Mouse (Mus musculus) heart, embryonic 12.5 days (tissue): ENCODE results near the gene Col4a2. TPM values are rescaled to one million over a fixed set of nuclear protein-coding genes. Genes with fewer than 3 reads are reported as not detected.

Experiments used
- ATAC-seq: fragments of 200-750 bp; cut with Nextera tagmentation; 2 replicates; pipeline ENCODE4 v1.8.0; 2017; ENCODE audit warnings: moderate TSS enrichment, moderate library complexity; ENCODE audit not compliant: insufficient number of reproducible peaks, low FRiP score
- H3K27ac ChIP-seq: fragments of 300-500 bp; sonication (generic); 2 replicates; pipeline ENCODE4 v1.5.1; 2016; ENCODE audit warnings: mild to moderate bottlenecking, moderate library complexity; ENCODE audit not compliant: poor library complexity, severe bottlenecking
- H3K27me3 ChIP-seq: fragments of 300-500 bp; sonication (generic); replicated peaks from 2 replicates; pipeline ENCODE4 v1.6.1; 2016; ENCODE audit warnings: mild to moderate bottlenecking, moderate library complexity
- H3K36me3 ChIP-seq: fragments of 300-500 bp; sonication (generic); 2 replicates; pipeline ENCODE4 v1.6.1; 2016; ENCODE audit warnings: mild to moderate bottlenecking, moderate library complexity
- H3K4me1 ChIP-seq: fragments of 300-500 bp; sonication (generic); replicated peaks from 2 replicates; pipeline ENCODE4 v1.6.1; 2016; ENCODE audit warnings: mild to moderate bottlenecking
- H3K4me2 ChIP-seq: fragments of 300-500 bp; sonication (generic); 2 replicates; pipeline ENCODE4 v1.6.1; 2016; ENCODE audit warnings: mild to moderate bottlenecking, moderate library complexity
- H3K4me3 ChIP-seq: fragments of 300-500 bp; sonication (generic); 2 replicates; pipeline ENCODE4 v1.5.1; 2016; ENCODE audit warnings: mild to moderate bottlenecking
- H3K9ac ChIP-seq: fragments of 300-500 bp; sonication (generic); 2 replicates; pipeline ENCODE4 v1.6.1; 2016; ENCODE audit warnings: mild to moderate bottlenecking, moderate library complexity
- H3K9me3 ChIP-seq: fragments of 300-500 bp; sonication (generic); replicated peaks from 2 replicates; pipeline ENCODE4 v1.6.1; 2016; ENCODE audit warnings: mild to moderate bottlenecking, moderate library complexity
- WGBS: fragments of 180-500 bp; shearing (Covaris S2); methylation state at CpG from one replicate; pipeline ENCODE4 v1.1.7; 2016; 5-methylcytosine and 5-hydroxymethylcytosine counted together
- polyA plus RNA-seq: library from polyadenylated mRNA; unstranded; fragments of >200 nt; fragmentation: Nextera tagmentation; extraction: Ambion mirVana; gene quantifications from 2 replicates; pipeline ENCODE4 v1.2.1, GENCODE M21; 2016

The Col4a2 gene
- polyA plus RNA-seq, 1 experiment from 2014 or later, result 117 TPM

DNA sequence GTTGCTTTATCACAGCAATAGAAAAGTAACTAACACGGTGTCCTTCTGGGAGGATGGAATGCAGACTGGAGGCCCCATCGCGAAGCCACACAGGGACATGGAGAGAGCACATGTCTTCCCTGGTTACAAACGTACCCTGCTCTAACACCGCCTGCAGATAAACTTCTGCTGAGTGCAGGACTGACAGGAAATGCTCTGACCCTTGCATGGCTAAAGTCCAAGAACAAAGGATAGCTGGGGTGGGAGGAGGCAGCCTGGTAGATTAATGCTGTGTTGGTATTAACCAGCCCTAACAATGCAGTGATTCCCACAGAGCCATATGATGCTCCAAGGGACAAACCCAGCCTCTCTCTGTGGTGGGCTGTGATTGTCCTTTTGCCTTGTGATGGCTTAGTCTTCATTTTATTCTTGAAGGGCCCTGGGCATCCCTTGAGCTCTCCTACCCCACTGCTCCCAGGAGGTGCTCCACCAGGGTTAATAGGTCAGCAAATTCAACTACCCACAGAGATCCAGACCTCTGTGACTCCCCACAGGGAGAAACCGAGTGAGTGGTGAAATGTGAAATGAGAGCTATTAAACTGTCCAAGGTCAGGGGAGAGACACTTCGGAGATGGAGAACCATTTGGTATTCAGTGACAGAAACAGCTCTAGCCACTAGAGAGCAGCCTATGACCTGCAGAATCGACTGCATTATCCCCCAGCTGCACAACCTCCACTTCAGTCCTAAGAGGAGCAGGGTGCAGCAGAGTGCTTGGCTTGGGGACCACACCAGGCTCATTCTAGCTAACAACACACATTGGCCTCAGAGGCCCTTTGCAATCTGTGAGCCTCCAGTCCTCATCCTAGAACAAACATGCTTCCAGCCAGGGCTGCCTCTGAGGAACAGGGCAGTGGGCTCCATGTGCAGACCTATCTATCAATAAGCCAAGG lies 137.8 kb downstream of the Col4a2 start:
- WGBS, result 17% methylated on average over 8 of the region's 8 CpGs
- H3K9me3 ChIP-seq, result no peaks in the 10 kb centered on the region
- H3K4me2 ChIP-seq, result no peak overlapping the region
- no peaks in the 10 kb centered on the region for H3K27me3 ChIP-seq
- H3K4me3 ChIP-seq, result no peak overlapping the region
- ATAC-seq, result peak; percentile 70
- peaks cover 43% of the 10 kb centered on the region for H3K36me3 ChIP-seq
- H3K27ac ChIP-seq, result peak overlapping the region; percentile 54
- 0 out of 2 replicates have a peak overlapping the region, but pooled peaks have one; percentile 15 for H3K9ac ChIP-seq
- H3K4me1 ChIP-seq, result peaks cover 18% of the 10 kb centered on the region

GRCm38 (mm10) chr8:11452152-11452551 lies 139.5 kb downstream of the Col4a2 start:
- no peak overlapping the region for H3K4me2 ChIP-seq
- no peak overlapping the region for H3K4me3 ChIP-seq
- H3K27ac ChIP-seq, result no peak overlapping the region
- H3K9ac ChIP-seq, result 0 out of 2 replicates have a peak overlapping the region, but pooled peaks have one; percentile 10
- H3K4me1 ChIP-seq, result peaks cover 18% of the 10 kb centered on the region
- ATAC-seq, result no peak
- 70% methylated on average over 1 of the region's 1 CpGs for WGBS
- H3K27me3 ChIP-seq, result no peaks in the 10 kb centered on the region
- H3K9me3 ChIP-seq, result no peaks in the 10 kb centered on the region
- H3K36me3 ChIP-seq, result peaks cover 28% of the 10 kb centered on the region

DNA sequence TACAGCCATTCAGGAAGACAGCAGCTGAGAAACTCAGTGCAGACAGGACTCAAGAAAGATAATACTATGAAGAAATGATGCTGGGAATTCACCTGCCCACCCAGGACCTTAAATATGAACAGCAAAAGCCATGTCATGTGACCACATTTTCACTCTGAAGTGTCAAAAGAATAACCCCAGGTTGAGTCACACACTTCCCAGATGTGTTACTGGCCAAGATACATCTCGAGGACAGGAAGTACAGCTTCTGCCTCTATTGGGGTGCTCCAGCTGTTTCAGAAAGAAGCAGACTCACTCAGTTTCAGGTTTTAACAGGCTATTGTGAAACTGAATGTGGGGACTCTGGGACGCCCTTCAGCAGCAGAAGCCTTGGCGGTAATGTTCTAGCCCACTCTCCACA lies 140.0 kb downstream of the Col4a2 start:
- no peak overlapping the region for H3K9ac ChIP-seq
- WGBS, result 72% methylated on average over 3 of the region's 3 CpGs
- H3K27me3 ChIP-seq, result no peaks in the 10 kb centered on the region
- no peak overlapping the region for H3K27ac ChIP-seq
- no peak for ATAC-seq
- H3K36me3 ChIP-seq, result peaks cover 25% of the 10 kb centered on the region
- no peak overlapping the region for H3K4me2 ChIP-seq
- H3K4me3 ChIP-seq, result no peak overlapping the region
- H3K9me3 ChIP-seq, result no peaks in the 10 kb centered on the region
- peaks cover 21% of the 10 kb centered on the region for H3K4me1 ChIP-seq

DNA sequence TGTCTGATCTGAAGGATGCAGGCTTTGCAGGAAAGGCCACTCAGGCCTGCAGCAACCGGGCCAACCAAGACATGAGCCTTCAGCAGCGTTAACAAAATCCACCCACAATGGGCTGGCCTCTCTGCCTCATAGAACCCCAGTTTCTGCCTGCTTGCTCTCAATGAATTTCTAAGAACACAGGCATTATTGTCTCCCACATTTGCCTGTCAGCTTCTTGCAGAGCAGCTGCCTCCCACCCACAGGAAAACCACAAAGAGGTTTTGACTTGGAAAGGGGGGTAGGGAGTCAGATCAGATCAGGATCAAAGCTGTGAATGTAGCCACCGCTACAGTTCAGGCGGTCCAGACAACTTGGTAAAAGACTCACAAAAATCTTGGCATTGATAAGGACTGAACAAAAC lies 140.4 kb downstream of the Col4a2 start:
- Histone ChIP-seq H3K27me3 (no peaks in the 10 kb centered on the region), H3K9ac (no peak overlapping the region), H3K4me3 (no peak overlapping the region), H3K9me3 (no peaks in the 10 kb centered on the region), H3K27ac (no peak overlapping the region), H3K36me3 (peaks cover 21% of the 10 kb centered on the region), H3K4me1 (peaks cover 25% of the 10 kb centered on the region), H3K4me2 (no peak overlapping the region)
- 51% methylated on average over 4 of the region's 4 CpGs for WGBS
- ATAC-seq, result no peak

GRCm38 (mm10) chr8:11454228-11454627 lies 141.6 kb downstream of the Col4a2 start:
- H3K27me3 ChIP-seq, result no peaks in the 10 kb centered on the region
- 68% methylated on average over 12 of the region's 12 CpGs for WGBS
- no peak for ATAC-seq

GRCm38 (mm10) chr8:11457278-11457677 lies 144.7 kb downstream of the Col4a2 start:
- ATAC-seq, result no peak
- H3K36me3 ChIP-seq, result peaks cover 9% of the 10 kb centered on the region
- peak overlapping the region; percentile 67 for H3K27ac ChIP-seq
- no peak overlapping the region for H3K4me2 ChIP-seq
- no peak overlapping the region for H3K9ac ChIP-seq
- H3K4me1 ChIP-seq, result peaks cover 40% of the 10 kb centered on the region
- no peak overlapping the region for H3K4me3 ChIP-seq
- H3K9me3 ChIP-seq, result no peaks in the 10 kb centered on the region
- WGBS, result 56% methylated on average over 3 of the region's 3 CpGs
- H3K27me3 ChIP-seq, result no peaks in the 10 kb centered on the region

More at GRCm38 (mm10) chr8:11454228-11454627, 141.6 kb downstream of the Col4a2 start:
- Histone ChIP-seq H3K4me1 (peaks cover 37% of the 10 kb centered on the region), H3K9ac (no peak overlapping the region), H3K27ac (no peak overlapping the region), H3K4me3 (no peak overlapping the region), H3K4me2 (no peak overlapping the region), H3K36me3 (peaks cover 9% of the 10 kb centered on the region), H3K9me3 (no peaks in the 10 kb centered on the region)

GRCm38 (mm10) chr8:11457981-11458836 lies 145.6 kb downstream of the Col4a2 start:
- WGBS, result 41% methylated on average over 11 of the region's 12 CpGs
- Histone ChIP-seq H3K27ac (peak overlapping the region; percentile 67), H3K27me3 (no peaks in the 10 kb centered on the region), H3K4me1 (peaks cover 46% of the 10 kb centered on the region), H3K9me3 (no peaks in the 10 kb centered on the region), H3K9ac (0 out of 2 replicates have a peak overlapping the region, but pooled peaks have one; percentile 8), H3K36me3 (peaks cover 9% of the 10 kb centered on the region), H3K4me2 (no peak overlapping the region), H3K4me3 (no peak overlapping the region)
- ATAC-seq, result no peak; the same call in 1 of the 2 replicates

DNA sequence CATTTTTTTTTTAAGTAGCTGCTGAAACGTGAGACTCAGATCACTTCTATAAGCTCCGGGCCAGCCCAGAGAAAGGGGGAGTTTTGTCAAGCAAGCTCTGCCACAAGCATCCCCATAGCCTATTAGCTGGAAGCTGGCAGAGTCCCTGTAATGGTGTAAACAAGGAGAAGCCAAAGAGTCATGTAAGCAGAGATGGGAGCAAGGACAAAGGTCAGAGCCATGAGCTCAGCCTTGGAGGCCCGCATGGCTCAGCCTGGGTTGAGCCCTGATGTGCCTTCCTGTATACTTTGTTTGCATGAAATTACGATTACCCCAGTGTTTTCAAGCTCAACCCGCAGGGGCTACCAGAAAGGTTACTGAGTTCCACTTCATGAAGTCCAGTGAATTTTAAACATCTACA lies 146.4 kb downstream of the Col4a2 start:
- Histone ChIP-seq H3K27me3 (no peaks in the 10 kb centered on the region), H3K4me1 (peaks cover 54% of the 10 kb centered on the region), H3K4me3 (no peak overlapping the region), H3K4me2 (no peak overlapping the region), H3K9me3 (no peaks in the 10 kb centered on the region), H3K27ac (no peak overlapping the region), H3K36me3 (peaks cover 3% of the 10 kb centered on the region), H3K9ac (no peak overlapping the region)
- no peak for ATAC-seq
- WGBS, result 59% methylated on average over 5 of the region's 5 CpGs

- WGBS, result 14% methylated on average over 2 of the region's 2 CpGs
- H3K9me3 ChIP-seq, result no peaks in the 10 kb centered on the region
- H3K36me3 ChIP-seq, result no peaks in the 10 kb centered on the region
- H3K27me3 ChIP-seq, result no peaks in the 10 kb centered on the region
- H3K4me2 ChIP-seq, result no peak overlapping the region
- peak overlapping the region; percentile 6; the same call in 1 of the 2 replicates for H3K27ac ChIP-seq
- no peak; the same call in 1 of the 2 replicates for ATAC-seq
- peaks cover 67% of the 10 kb centered on the region for H3K4me1 ChIP-seq
- no peak overlapping the region for H3K9ac ChIP-seq
- H3K4me3 ChIP-seq, result no peak overlapping the region
Measured at GRCm38 (mm10) chr8:11460934-11461333, 148.3 kb downstream of the Col4a2 start.

DNA sequence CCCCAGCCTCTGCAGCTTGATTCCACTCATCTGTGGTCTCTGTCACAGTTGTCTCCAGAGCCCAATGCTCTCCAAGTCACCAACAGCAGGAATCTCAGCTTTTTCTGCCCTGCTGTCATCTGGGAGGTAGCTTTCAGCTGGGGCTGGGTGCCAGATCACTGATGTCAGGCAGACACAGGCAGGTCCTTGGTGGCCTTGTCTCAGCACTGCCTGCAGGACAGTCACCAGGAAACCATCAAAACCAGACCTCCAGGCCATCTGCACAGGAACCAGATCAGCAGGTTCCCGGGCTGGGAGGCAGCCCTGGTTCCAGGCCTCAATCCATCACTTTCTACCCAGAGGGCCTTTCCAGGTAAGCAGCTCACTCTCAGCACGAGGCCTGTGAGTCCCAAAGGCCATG lies 149.2 kb downstream of the Col4a2 start:
- H3K4me2 ChIP-seq, result no peak overlapping the region
- peak overlapping the region; percentile 45 for H3K27ac ChIP-seq
- ATAC-seq, result no peak
- WGBS, result 28% methylated on average over 2 of the region's 2 CpGs
- H3K9ac ChIP-seq, result no peak overlapping the region
- no peak overlapping the region for H3K4me3 ChIP-seq
- H3K27me3 ChIP-seq, result no peaks in the 10 kb centered on the region
- no peaks in the 10 kb centered on the region for H3K36me3 ChIP-seq
- peaks cover 67% of the 10 kb centered on the region for H3K4me1 ChIP-seq
- H3K9me3 ChIP-seq, result no peaks in the 10 kb centered on the region

- Histone ChIP-seq H3K9ac (no peak overlapping the region), H3K36me3 (peaks cover 6% of the 10 kb centered on the region; the same call in 1 of the 2 replicates), H3K4me3 (no peak overlapping the region), H3K9me3 (peaks cover 7% of the 10 kb centered on the region), H3K27ac (peak overlapping the region; percentile 65; the same call in 1 of the 2 replicates), H3K4me2 (no peak overlapping the region), H3K27me3 (no peaks in the 10 kb centered on the region), H3K4me1 (peaks cover 63% of the 10 kb centered on the region)
- no peak for ATAC-seq
- WGBS, result 83% methylated on average over 4 of the region's 4 CpGs
Measured at GRCm38 (mm10) chr8:11462641-11463040, 150.0 kb downstream of the Col4a2 start.
